Mouse (Mus musculus) embryo, embryonic 10.5 days (tissue): Measurements from ENCODE around the gene Orc5.
A peak's percentile ranks its signal among the peaks of the same experiment; 100 is the strongest.
"Not testable (repeated sequence)": the region's sequence is repeated elsewhere in the genome, so short reads cannot be mapped to it uniquely, and the experiment has no call there.

Experiments
- DNase-seq: peaks from one replicate; pipeline ENCODE4 v3.0.0-alpha.2; 2015; ENCODE audit warnings: low spot score

Gene Orc5

GRCm38 (mm10) chr5:22536695-22537094, 13.5 kb downstream of the Orc5 start:
- no peak for DNase-seq

GRCm38 (mm10) chr5:22532571-22532970, 17.7 kb downstream of the Orc5 start:
- no peak for DNase-seq

- DNase-seq, result no peak
Observed at GRCm38 (mm10) chr5:22522612-22523011, 27.6 kb downstream of the Orc5 start.

- no peak for DNase-seq
Observed at GRCm38 (mm10) chr5:22519708-22520107, 30.5 kb downstream of the Orc5 start.

- DNase-seq, result peak; percentile 8
Observed at GRCm38 (mm10) chr5:22515745-22516144, 34.5 kb downstream of the Orc5 start.

GRCm38 (mm10) chr5:22514231-22514630, 36.0 kb downstream of the Orc5 start:
- DNase-seq, result not testable (repeated sequence)

GRCm38 (mm10) chr5:22512579-22512978, 37.6 kb downstream of the Orc5 start:
- DNase-seq, result not testable (repeated sequence)

- DNase-seq, result peak; percentile 51
Observed at GRCm38 (mm10) chr5:22511824-22512223, 38.4 kb downstream of the Orc5 start.

GRCm38 (mm10) chr5:22508560-22508959, 41.7 kb downstream of the Orc5 start:
- no peak for DNase-seq

- no peak for DNase-seq
Observed at GRCm38 (mm10) chr5:22499437-22499836, 50.8 kb downstream of the Orc5 start.

- no peak for DNase-seq
Observed at GRCm38 (mm10) chr5:22491088-22491487, 59.1 kb downstream of the Orc5 start.

GRCm38 (mm10) chr5:22489091-22489490, 61.1 kb downstream of the Orc5 start:
- peak; percentile 30 for DNase-seq

GRCm38 (mm10) chr5:22486601-22487206, 63.5 kb downstream of the Orc5 start:
- no peak for DNase-seq

GRCm38 (mm10) chr5:22485764-22486163, 64.5 kb downstream of the Orc5 start:
- DNase-seq, result no peak

GRCm38 (mm10) chr5:22482567-22482966, 67.7 kb downstream of the Orc5 start:
- no peak for DNase-seq

- not testable (repeated sequence) for DNase-seq
Observed at GRCm38 (mm10) chr5:22472445-22472844, 77.8 kb downstream of the Orc5 start.

GRCm38 (mm10) chr5:22471243-22471642, 79.0 kb downstream of the Orc5 start:
- DNase-seq, result no peak

- peak; percentile 55 for DNase-seq
Observed at GRCm38 (mm10) chr5:22452871-22453661, 97.2 kb downstream of the Orc5 start.

GRCm38 (mm10) chr5:22452452-22452851, 97.8 kb downstream of the Orc5 start:
- no peak for DNase-seq

- no peak for DNase-seq
Observed at GRCm38 (mm10) chr5:22451764-22452163, 98.5 kb downstream of the Orc5 start.

GRCm38 (mm10) chr5:22449492-22449891, 100.7 kb downstream of the Orc5 start:
- no peak for DNase-seq
